Mouse (Mus musculus) ES-E14 (cell line): ENCODE results near the gene Acat1.

ENCODE experiments used
- CHD2 ChIP-seq: IDR thresholded peaks from 2 replicates; pipeline ENCODE4 v1.6.1; 2014; ENCODE audit warnings: mild to moderate bottlenecking, low read depth, low read length, inconsistent platforms
- HCFC1 ChIP-seq: IDR thresholded peaks from 2 replicates; pipeline ENCODE4 v1.6.1; 2012; ENCODE audit warnings: low read length, inconsistent platforms, borderline replicate concordance; ENCODE audit not compliant: insufficient read depth
- MAFK ChIP-seq: IDR thresholded peaks from 2 replicates; pipeline ENCODE4 v1.6.1; 2014; ENCODE audit warnings: mild to moderate bottlenecking, low read depth, low read length, inconsistent platforms; ENCODE audit not compliant: insufficient read depth
- ZNF384 ChIP-seq: IDR thresholded peaks from 2 replicates; pipeline ENCODE4 v1.6.1; 2012; ENCODE audit warnings: low read depth, low read length, inconsistent platforms

GRCm38 (mm10) chr9:53634796-53635195 lies 24.6 kb upstream of the Acat1 start:
- TF ChIP-seq ZNF384 (no peak), HCFC1 (no peak), CHD2 (no peak), MAFK (no peak)
